Mouse (Mus musculus) midbrain, embryonic 14.5 days (tissue): ENCODE measurements around the gene Dscaml1. TPM values are rescaled to one million over a fixed set of nuclear protein-coding genes. Genes with fewer than 3 reads are reported as not detected.

Source experiments
- ATAC-seq: fragments of 200-750 bp; cut with Nextera tagmentation; 2 replicates; pipeline ENCODE4 v1.8.0; 2017; ENCODE audit warnings: moderate number of reproducible peaks, moderate library complexity; ENCODE audit not compliant: low FRiP score, low TSS enrichment
- DNase-seq: peaks from one replicate; pipeline ENCODE4 v3.0.0-alpha.2; 2015
- H3K27ac ChIP-seq: fragments of 300-500 bp; sonication (generic); replicated peaks from 2 replicates; pipeline ENCODE4 v1.5.1; 2014; ENCODE audit warnings: mild to moderate bottlenecking, low read depth, low read length, moderate library complexity
- H3K27me3 ChIP-seq: fragments of 300-500 bp; sonication (generic); 2 replicates; pipeline ENCODE4 v1.6.1; 2014; ENCODE audit warnings: low read length, control low read depth, mixed read lengths; ENCODE audit not compliant: control insufficient read depth, insufficient read depth
- H3K36me3 ChIP-seq: fragments of 300-500 bp; sonication (generic); 2 replicates; pipeline ENCODE4 v1.6.1; 2014; ENCODE audit warnings: low read length, control low read depth; ENCODE audit not compliant: control insufficient read depth, insufficient read depth
- H3K4me1 ChIP-seq: fragments of 300-500 bp; sonication (generic); 2 replicates; pipeline ENCODE4 v1.6.1; 2014; ENCODE audit warnings: mild to moderate bottlenecking, antibody characterized with exemption, low read length, control low read depth; ENCODE audit not compliant: control insufficient read depth, insufficient read depth
- H3K4me2 ChIP-seq: fragments of 300-500 bp; sonication (generic); 2 replicates; pipeline ENCODE4 v1.6.1; 2014; ENCODE audit warnings: mild to moderate bottlenecking, low read length, moderate library complexity
- H3K4me3 ChIP-seq: fragments of 300-500 bp; sonication (generic); replicated peaks from 2 replicates; pipeline ENCODE4 v1.5.1; 2014; ENCODE audit warnings: low read depth, low read length
- H3K9ac ChIP-seq: fragments of 300-500 bp; sonication (generic); replicated peaks from 2 replicates; pipeline ENCODE4 v1.6.1; 2014; ENCODE audit warnings: mild to moderate bottlenecking, low read length, moderate library complexity
- H3K9me3 ChIP-seq: fragments of 300-500 bp; sonication (generic); 2 replicates; pipeline ENCODE4 v1.6.1; 2016; ENCODE audit warnings: low read length, control low read depth, mixed read lengths; ENCODE audit not compliant: control insufficient read depth
- WGBS: fragments of 180-500 bp; shearing (Covaris S2); extraction: QIAGEN DNeasy Blood & Tissue Kit; methylation state at CpG from one replicate; pipeline ENCODE4 v1.1.7; 2014; 5-methylcytosine and 5-hydroxymethylcytosine counted together
- polyA plus RNA-seq: library from polyadenylated mRNA; unstranded; fragments of >200 nt; fragmentation: Nextera tagmentation; extraction: Ambion mirVana; gene quantifications from 2 replicates; pipeline ENCODE4 v1.2.1, GENCODE M21; 2014

The Dscaml1 gene
- polyA plus RNA-seq, 1 experiment from 2014 or later: 14.8 TPM

- WGBS: 87% methylated on average over 10 of the region's 10 CpGs
- no peak for ATAC-seq
- Histone ChIP-seq H3K27ac (0 out of 2 replicates have a peak overlapping the region, but pooled peaks have one; percentile 37), H3K36me3 (peaks cover 1% of the 10 kb centered on the region; the same call in 1 of the 2 replicates), H3K27me3 (no peaks in the 10 kb centered on the region), H3K4me2 (no peak overlapping the region), H3K4me1 (peaks cover 9% of the 10 kb centered on the region; the same call in 1 of the 2 replicates), H3K4me3 (no peak overlapping the region), H3K9me3 (no peaks in the 10 kb centered on the region), H3K9ac (no peak overlapping the region)
- DNase-seq: no peak
Observed at GRCm38 (mm10) chr9:45454032-45454431, 27.6 kb downstream of the Dscaml1 start.

GRCm38 (mm10) chr9:45454889-45455610 is 28.6 kb downstream of the Dscaml1 start:
- H3K4me1 ChIP-seq: peaks cover 9% of the 10 kb centered on the region; the same call in 1 of the 2 replicates
- no peak; the same call in 1 of the 2 replicates for ATAC-seq
- H3K4me2 ChIP-seq: no peak overlapping the region
- DNase-seq: peak; percentile 48
- no peaks in the 10 kb centered on the region for H3K27me3 ChIP-seq
- no peak overlapping the region; the same call in 1 of the 2 replicates for H3K9ac ChIP-seq
- WGBS: 43% methylated on average over 8 of the region's 8 CpGs
- H3K4me3 ChIP-seq: no peak overlapping the region
- H3K36me3 ChIP-seq: no peaks in the 10 kb centered on the region
- peak overlapping the region; percentile 43 for H3K27ac ChIP-seq
- no peaks in the 10 kb centered on the region for H3K9me3 ChIP-seq

- DNase-seq (no peak), ATAC-seq (no peak)
- Histone ChIP-seq H3K27me3 (no peaks in the 10 kb centered on the region), H3K4me1 (peaks cover 9% of the 10 kb centered on the region; the same call in 1 of the 2 replicates), H3K9ac (no peak overlapping the region), H3K4me3 (no peak overlapping the region), H3K9me3 (no peaks in the 10 kb centered on the region), H3K36me3 (no peaks in the 10 kb centered on the region; the same call in 1 of the 2 replicates), H3K27ac (no peak overlapping the region), H3K4me2 (no peak overlapping the region)
- WGBS: 37% methylated on average over 7 of the region's 7 CpGs
Observed at GRCm38 (mm10) chr9:45457200-45457599, 30.8 kb downstream of the Dscaml1 start.

- no peaks in the 10 kb centered on the region for H3K9me3 ChIP-seq
- H3K9ac ChIP-seq: no peak overlapping the region
- H3K36me3 ChIP-seq: no peaks in the 10 kb centered on the region; the same call in 1 of the 2 replicates
- H3K27ac ChIP-seq: no peak overlapping the region
- ATAC-seq: no peak
- no peak overlapping the region for H3K4me3 ChIP-seq
- no peak for DNase-seq
- H3K4me1 ChIP-seq: peaks cover 9% of the 10 kb centered on the region; the same call in 1 of the 2 replicates
- H3K4me2 ChIP-seq: no peak overlapping the region
- no peaks in the 10 kb centered on the region for H3K27me3 ChIP-seq
- 53% methylated on average over 14 of the region's 14 CpGs for WGBS
Observed at GRCm38 (mm10) chr9:45458363-45458762, 31.9 kb downstream of the Dscaml1 start.

GRCm38 (mm10) chr9:45465396-45466019 is 39.1 kb downstream of the Dscaml1 start:
- no peaks in the 10 kb centered on the region for H3K27me3 ChIP-seq
- ATAC-seq: no peak
- no peak overlapping the region for H3K4me3 ChIP-seq
- peaks cover 10% of the 10 kb centered on the region for H3K4me1 ChIP-seq
- no peaks in the 10 kb centered on the region for H3K36me3 ChIP-seq
- H3K27ac ChIP-seq: no peak overlapping the region
- H3K9me3 ChIP-seq: no peaks in the 10 kb centered on the region
- no peak for DNase-seq
- WGBS: 46% methylated on average over 6 of the region's 6 CpGs
- no peak overlapping the region for H3K4me2 ChIP-seq
- no peak overlapping the region for H3K9ac ChIP-seq

GRCm38 (mm10) chr9:45468235-45468634 is 41.8 kb downstream of the Dscaml1 start:
- 71% methylated on average over 10 of the region's 10 CpGs for WGBS
- ATAC-seq: no peak
- no peak overlapping the region for H3K27ac ChIP-seq
- H3K27me3 ChIP-seq: no peaks in the 10 kb centered on the region
- no peak overlapping the region for H3K4me2 ChIP-seq
- no peak overlapping the region for H3K9ac ChIP-seq
- peaks cover 28% of the 10 kb centered on the region for H3K4me1 ChIP-seq
- peak; percentile 25 for DNase-seq
- H3K36me3 ChIP-seq: no peaks in the 10 kb centered on the region
- no peak overlapping the region for H3K4me3 ChIP-seq
- no peaks in the 10 kb centered on the region for H3K9me3 ChIP-seq

GRCm38 (mm10) chr9:45470746-45471471 is 44.5 kb downstream of the Dscaml1 start:
- DNase-seq: peak; percentile 73
- peak overlapping the region; percentile 72 for H3K27ac ChIP-seq
- H3K4me2 ChIP-seq: 0 out of 2 replicates have a peak overlapping the region, but pooled peaks have one; percentile 5
- H3K4me1 ChIP-seq: peaks cover 28% of the 10 kb centered on the region
- H3K4me3 ChIP-seq: no peak overlapping the region
- H3K27me3 ChIP-seq: no peaks in the 10 kb centered on the region
- H3K9ac ChIP-seq: no peak overlapping the region
- no peaks in the 10 kb centered on the region for H3K9me3 ChIP-seq
- no peaks in the 10 kb centered on the region for H3K36me3 ChIP-seq
- 63% methylated on average over 10 of the region's 10 CpGs for WGBS
- no peak for ATAC-seq

GRCm38 (mm10) chr9:45471691-45472090 is 45.3 kb downstream of the Dscaml1 start:
- 17% methylated on average over 9 of the region's 9 CpGs for WGBS
- ATAC-seq (no peak; the same call in 1 of the 2 replicates), DNase-seq (peak; percentile 36)
- peak overlapping the region; percentile 72 for H3K27ac ChIP-seq
- no peak overlapping the region for H3K4me2 ChIP-seq
- peaks cover 28% of the 10 kb centered on the region for H3K4me1 ChIP-seq
- H3K36me3 ChIP-seq: no peaks in the 10 kb centered on the region
- H3K27me3 ChIP-seq: no peaks in the 10 kb centered on the region
- no peak overlapping the region for H3K9ac ChIP-seq
- no peaks in the 10 kb centered on the region for H3K9me3 ChIP-seq
- H3K4me3 ChIP-seq: no peak overlapping the region
